Mouse (Mus musculus): ENCODE measurements around the gene Ttc41. TPM values are rescaled to one million over a fixed set of nuclear protein-coding genes. Genes with fewer than 3 reads are reported as not detected.

The Ttc41 gene
- total RNA-seq, 1 experiment from 2014 or later = 0.48 TPM

DNA sequence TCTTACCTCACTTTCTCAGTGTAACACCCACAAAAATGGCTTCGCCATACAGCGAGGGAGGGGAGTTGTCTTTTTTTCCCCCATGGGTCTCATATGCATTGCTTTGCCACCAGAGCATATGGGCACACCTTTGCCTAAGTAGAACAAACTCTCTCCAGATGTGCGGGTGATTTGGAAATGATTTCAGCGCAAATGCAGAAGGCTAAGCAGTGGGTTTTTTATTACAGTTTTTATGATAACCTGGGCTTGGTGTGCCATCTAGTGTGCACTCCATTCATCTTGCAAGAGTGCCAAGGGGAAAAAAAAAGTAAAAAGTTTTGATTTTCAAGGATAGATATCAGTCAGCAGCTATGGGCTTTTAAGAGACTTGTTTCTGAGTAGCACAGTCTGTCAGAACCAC lies 29.4 kb downstream of the Ttc41 start:
- no peak for ATAC-seq (replicated peaks; ENCODE audit: insufficient number of reproducible peaks, low FRiP score, low TSS enrichment, poor library complexity, severe bottlenecking)

GRCm38 (mm10) chr10:86742918-86743317 lies 37.3 kb downstream of the Ttc41 start:
- ATAC-seq (replicated peaks; ENCODE audit: insufficient number of reproducible peaks, low FRiP score, low TSS enrichment, poor library complexity, severe bottlenecking) = no peak

GRCm38 (mm10) chr10:86744306-86744705 lies 38.7 kb downstream of the Ttc41 start:
- no peak for ATAC-seq (replicated peaks; ENCODE audit: insufficient number of reproducible peaks, low FRiP score, low TSS enrichment, poor library complexity, severe bottlenecking)

DNA sequence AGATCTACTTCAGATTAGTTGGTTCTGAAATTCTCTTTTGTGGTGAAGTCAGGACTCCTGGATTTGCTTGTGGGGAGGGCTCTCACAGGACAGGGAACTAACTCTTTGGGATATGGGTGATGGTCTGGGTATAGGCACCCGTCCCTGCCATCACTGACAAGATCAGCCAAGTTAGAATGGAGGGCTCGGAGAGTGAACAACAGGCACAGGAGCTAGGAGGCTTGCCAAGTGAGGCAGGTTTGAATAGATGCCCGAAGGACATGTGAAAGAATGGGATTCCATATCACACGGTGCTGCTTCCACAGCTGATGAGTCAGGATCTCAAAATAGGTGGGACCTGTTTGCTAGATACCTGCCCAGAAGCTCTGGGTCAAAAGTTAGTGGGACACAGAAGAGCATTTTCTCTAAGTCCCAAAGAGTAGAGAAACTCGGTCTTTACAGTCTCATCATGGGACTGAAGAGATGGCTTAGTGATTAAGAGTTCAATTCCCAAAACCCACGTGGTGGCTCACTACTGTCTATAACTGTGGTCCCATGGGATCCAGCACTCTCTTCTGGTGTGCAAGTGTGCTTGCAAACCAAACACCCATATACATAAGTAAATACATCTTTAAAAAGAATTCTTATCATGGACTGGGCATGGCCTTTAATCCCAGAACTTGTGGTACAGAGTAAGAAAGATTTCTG lies 50.3 kb downstream of the Ttc41 start:
- no peak for ATAC-seq (replicated peaks; ENCODE audit: insufficient number of reproducible peaks, low FRiP score, low TSS enrichment, poor library complexity, severe bottlenecking)

DNA sequence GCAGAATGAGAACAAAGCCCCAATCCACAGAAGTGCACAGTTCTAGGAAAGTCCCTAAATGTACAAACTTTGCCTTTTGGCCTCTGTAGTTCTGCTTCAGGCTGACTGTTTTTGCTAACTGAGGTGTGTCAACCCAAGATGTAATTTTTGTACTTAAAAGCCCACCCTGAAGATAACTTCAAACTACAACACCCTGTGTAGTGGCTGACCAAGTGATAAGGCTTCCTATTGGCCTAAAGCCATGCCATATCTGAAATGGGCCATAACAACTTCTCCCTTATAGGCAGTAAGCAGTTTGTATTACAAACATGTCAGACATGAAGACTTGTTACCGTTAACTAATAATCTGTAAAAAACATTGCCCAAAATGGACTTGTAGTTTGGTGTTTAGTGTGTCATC lies 52.1 kb downstream of the Ttc41 start:
- no peak for ATAC-seq (replicated peaks; ENCODE audit: insufficient number of reproducible peaks, low FRiP score, low TSS enrichment, poor library complexity, severe bottlenecking)

DNA sequence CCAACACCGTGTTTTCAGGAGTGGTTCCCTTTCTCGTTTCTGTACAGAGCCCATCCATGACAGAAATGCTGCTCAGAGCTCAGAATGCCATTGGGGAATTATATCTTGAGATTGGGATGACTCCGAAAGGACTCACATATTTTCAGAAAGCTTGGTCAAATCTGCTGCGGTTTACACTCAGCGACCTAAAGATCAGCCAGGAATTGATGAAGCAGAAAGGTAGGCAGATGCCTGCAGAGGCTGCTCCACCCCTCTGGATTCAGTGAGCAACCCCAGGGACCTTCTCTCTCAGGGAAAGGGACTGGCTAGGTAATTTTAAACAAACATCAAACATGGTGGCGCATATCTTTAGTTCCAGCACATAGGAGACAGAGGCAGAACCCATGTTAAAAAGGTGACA lies 52.6 kb downstream of the Ttc41 start:
- no peak for ATAC-seq (replicated peaks; ENCODE audit: insufficient number of reproducible peaks, low FRiP score, low TSS enrichment, poor library complexity, severe bottlenecking)

DNA sequence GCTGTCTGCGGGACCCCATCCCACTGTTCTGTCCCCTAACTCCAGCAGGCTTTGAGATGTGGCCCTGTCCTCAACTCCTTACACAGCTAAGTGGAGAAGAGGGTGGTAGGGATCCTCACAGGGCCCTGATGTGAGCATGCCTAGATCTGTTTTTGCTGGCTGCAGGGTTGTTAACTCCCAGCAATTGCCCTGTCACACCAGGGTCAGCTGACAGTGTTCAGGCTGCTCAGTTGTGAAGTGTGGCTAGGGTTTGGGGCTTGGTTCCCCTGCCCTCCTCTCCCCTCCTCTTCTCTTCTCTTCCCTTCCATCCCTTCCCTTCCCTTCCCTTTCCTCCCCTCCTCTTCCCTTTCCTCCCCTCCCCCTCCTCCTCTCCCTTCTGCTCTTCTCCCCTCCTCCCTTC lies 55.6 kb downstream of the Ttc41 start:
- no peak for ATAC-seq (replicated peaks; ENCODE audit: insufficient number of reproducible peaks, low FRiP score, low TSS enrichment, poor library complexity, severe bottlenecking)

DNA sequence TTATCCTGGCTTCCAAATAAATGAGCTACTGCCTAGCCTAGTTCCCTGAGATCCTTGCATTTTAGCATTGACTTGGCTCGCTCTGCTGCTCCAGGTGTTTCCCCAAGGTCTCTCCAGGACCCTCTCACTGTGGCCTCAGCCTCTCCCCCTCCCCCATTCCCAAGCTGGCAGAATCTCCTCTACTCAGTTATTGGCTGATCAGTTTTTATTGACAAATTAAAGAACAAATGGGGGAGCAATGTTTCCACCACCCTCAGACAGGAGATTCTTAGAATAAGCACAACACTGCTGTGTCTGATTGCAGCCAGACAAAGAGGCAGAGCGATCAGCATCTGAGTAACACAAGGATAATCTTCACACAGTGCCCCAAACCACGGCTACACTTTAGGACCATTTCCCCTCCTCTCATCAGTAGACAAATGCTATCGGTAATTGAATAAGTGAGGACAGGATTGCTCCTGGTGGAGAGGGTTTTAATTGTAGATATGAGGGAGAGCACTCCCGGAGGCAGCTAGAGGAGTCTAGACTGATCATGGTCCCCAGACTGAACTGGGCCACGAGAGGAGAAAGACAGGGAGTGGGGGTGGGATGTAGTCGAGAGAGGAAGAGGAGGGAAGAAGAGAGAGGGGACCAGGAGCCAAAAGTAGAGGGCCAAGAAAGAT lies 56.2 kb downstream of the Ttc41 start:
- no peak for ATAC-seq (replicated peaks; ENCODE audit: insufficient number of reproducible peaks, low FRiP score, low TSS enrichment, poor library complexity, severe bottlenecking)

GRCm38 (mm10) chr10:86762384-86762730 lies 56.7 kb downstream of the Ttc41 start:
- ATAC-seq (replicated peaks; ENCODE audit: insufficient number of reproducible peaks, low FRiP score, low TSS enrichment, poor library complexity, severe bottlenecking) = no peak

DNA sequence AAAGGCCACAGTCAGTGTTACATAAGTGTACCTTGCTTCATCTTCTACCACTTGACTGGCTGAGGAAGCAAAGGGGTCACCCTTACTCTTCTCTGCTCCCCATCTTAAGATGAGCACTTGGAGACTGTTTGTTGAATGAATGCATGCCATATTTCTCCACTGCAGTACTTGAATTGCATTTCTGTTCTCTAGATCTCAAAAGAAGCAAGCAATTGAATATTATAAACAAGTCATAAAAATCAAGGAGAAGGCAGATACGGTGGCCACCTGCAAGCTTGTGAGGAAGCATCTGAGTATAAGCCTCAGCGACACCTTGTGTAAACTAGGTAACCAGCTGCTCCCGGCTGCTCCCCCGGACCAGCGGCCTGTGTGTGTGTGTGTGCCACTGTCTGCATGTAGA lies 58.1 kb downstream of the Ttc41 start, which contains the start of gene Gm49358:
TSS of gene Gm49358 (plus strand) at position 301 of the 400 bp plus-strand sequence.
- ATAC-seq (replicated peaks; ENCODE audit: insufficient number of reproducible peaks, low FRiP score, low TSS enrichment, poor library complexity, severe bottlenecking) = no peak

- ATAC-seq (replicated peaks; ENCODE audit: insufficient number of reproducible peaks, low FRiP score, low TSS enrichment, poor library complexity, severe bottlenecking) = no peak
Observed at GRCm38 (mm10) chr10:86765344-86765966, 59.8 kb downstream of the Ttc41 start.

GRCm38 (mm10) chr10:86769216-86769615 lies 63.6 kb downstream of the Ttc41 start:
- no peak for ATAC-seq (replicated peaks; ENCODE audit: insufficient number of reproducible peaks, low FRiP score, low TSS enrichment, poor library complexity, severe bottlenecking)

DNA sequence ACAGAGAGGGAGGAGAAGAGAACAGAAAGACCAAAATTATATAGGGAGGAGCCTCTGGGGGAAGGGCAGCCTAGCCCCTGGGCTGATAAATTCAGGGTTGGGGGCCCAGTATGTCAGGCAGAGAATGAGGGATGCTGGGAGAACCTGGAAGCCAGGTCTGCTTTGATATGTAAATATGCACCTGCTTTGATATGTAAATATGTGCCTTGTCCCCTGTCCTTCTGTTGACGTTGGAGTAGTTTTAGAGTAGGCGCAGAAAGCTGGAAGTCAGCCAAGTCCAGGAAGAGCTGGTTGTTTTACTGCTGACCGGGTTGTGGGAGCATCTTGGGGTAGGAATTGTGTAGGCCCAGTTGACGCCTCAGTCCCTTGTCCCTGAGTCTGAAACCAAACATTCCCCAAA lies 64.2 kb downstream of the Ttc41 start:
- no peak for ATAC-seq (replicated peaks; ENCODE audit: insufficient number of reproducible peaks, low FRiP score, low TSS enrichment, poor library complexity, severe bottlenecking)

DNA sequence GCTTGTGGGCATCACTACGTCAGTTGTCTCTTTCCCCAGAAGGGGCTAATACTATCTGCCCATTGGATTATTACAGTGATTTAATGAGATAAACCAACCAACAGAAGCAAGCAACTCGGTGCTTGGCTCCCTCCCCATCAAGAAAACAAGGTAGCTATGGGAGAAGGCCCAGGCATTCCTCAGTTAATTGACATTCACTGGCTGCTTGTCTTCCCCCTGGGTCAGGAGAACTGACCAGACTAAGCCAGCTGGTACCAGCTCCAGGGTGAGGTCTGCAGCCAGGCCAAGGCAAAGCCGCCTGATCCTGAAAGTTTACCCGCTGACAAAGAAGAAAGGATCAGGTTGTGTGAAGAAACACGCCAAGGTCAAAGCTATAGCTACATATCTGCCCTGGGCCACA lies 66.1 kb downstream of the Ttc41 start:
- ATAC-seq (replicated peaks; ENCODE audit: insufficient number of reproducible peaks, low FRiP score, low TSS enrichment, poor library complexity, severe bottlenecking) = no peak

- peak; percentile 83 for ATAC-seq (replicated peaks; ENCODE audit: insufficient number of reproducible peaks, low FRiP score, low TSS enrichment, poor library complexity, severe bottlenecking)
Observed at GRCm38 (mm10) chr10:86772231-86772631, 66.6 kb downstream of the Ttc41 start.

GRCm38 (mm10) chr10:86773360-86773759 lies 67.7 kb downstream of the Ttc41 start:
- ATAC-seq (replicated peaks; ENCODE audit: insufficient number of reproducible peaks, low FRiP score, low TSS enrichment, poor library complexity, severe bottlenecking) = no peak

DNA sequence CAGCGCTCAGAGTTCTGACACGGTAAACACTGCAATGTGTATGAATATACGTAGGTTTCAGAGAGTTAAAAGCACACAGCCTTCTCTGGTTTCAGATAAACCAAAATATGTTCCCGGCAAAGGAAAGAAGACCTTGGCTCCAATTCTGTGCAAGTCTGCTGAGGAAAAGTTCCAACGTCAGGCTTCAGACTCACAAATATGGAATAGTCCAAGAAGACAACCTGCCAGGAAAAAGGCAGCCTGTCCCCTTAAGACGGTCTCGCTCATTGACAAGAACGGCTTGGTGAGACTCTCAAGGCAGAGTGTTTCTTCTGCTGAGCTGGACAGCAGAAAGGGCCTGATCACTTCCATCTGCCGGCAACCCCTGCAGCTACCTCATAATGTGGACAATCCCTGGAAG lies 70.7 kb downstream of the Ttc41 start:
- no peak for ATAC-seq (replicated peaks; ENCODE audit: insufficient number of reproducible peaks, low FRiP score, low TSS enrichment, poor library complexity, severe bottlenecking)

DNA sequence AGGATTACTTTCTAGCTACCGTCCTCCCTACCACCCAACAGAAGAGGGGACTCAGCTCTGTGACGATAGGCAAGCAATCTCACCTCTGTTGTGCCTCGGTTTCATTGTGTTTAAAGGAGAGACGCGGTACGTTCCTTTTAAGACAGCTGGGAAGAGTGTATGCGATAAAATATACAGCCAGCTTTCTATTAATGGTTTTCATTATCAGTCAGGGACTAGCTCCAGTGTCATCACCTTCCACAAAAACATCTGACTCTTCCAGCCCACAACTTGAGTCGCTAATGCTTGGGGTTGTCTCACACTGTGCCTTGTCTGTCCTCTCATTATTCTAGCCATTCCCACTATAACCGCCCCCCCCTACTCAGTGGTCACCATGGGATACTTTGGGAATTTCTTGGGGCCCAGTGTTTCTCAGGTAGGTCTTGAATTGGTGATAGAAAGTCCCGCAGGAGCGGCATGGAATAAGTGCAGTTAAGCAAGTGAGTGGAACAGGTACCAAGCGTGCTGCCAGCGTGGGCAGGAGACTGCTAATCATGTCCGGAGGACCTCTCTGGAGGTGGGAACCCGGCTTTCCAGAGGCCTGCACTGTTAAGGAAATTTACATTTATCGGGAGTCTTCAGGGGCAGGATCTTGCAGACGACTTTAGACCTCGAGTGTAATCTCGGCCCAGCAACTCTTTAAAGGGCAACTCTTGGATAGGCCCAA lies 72.2 kb downstream of the Ttc41 start:
- ATAC-seq (replicated peaks; ENCODE audit: insufficient number of reproducible peaks, low FRiP score, low TSS enrichment, poor library complexity, severe bottlenecking) = 0 out of 2 replicates have a peak, but pooled peaks have one; percentile 0

- peak; percentile 87 for ATAC-seq (replicated peaks; ENCODE audit: insufficient number of reproducible peaks, low FRiP score, low TSS enrichment, poor library complexity, severe bottlenecking)
Observed at GRCm38 (mm10) chr10:86778398-86779116, 72.9 kb downstream of the Ttc41 start, which contains the start of gene Nt5dc3. TSS of gene Nt5dc3 (plus strand) at chr10:86779005.
